Mouse (Mus musculus): Measurements from ENCODE around the gene Dmrt3.

The Dmrt3 gene

DNA sequence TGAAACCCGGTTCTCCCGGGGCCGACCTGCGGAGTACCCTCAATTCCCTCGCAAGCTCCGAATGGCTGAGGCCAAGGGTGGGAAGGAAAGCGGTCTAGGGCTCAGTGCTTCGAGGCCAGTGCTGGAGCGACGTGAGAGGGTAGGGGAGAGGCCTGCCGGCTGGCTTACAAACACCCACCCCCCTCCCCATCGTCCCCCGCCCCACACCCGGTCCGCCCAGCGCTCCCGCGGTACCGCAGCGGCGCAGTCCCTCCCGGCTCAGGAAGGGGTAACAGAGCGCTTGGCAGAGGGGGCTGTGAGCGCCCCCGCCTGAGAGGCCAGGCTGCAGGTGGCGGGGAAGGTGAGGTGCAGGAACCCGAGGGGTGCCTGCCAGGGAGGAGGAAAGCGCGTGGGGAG lies at the start of gene Dmrt3:
TSS of gene Dmrt3 (plus strand) at position 287 of the 396 bp plus-strand sequence.
- DNase-seq (ENCODE audit: extremely low read depth, insufficient read length, low spot score): no peak

- DNase-seq (ENCODE audit: extremely low read depth, insufficient read length, low spot score): no peak
These were observed 45.7 kb upstream of the Dmrt3 start for GRCm38 (mm10) chr19:25564430-25564829.

DNA sequence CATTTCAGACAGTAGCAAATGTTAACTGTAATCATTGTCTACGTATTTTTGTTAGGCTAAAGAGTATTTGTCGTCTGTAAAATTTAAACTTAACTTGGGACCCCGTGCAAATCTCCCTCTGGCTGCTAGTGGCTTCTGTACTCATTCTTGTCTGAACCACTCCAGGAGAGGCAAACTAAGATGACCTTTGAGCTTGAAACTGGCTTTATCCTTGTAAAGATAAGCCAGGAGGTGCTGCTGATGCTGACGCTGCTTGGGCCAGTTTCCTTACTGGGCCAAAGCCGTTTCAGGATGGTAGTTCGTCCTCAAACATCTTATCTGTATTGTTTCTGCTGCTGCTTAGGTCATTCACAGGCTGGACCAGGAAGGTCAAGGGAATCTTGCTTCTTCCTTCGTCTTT lies 40.3 kb upstream of the Dmrt3 start:
- no peak for DNase-seq (ENCODE audit: extremely low read depth, insufficient read length, low spot score)

DNA sequence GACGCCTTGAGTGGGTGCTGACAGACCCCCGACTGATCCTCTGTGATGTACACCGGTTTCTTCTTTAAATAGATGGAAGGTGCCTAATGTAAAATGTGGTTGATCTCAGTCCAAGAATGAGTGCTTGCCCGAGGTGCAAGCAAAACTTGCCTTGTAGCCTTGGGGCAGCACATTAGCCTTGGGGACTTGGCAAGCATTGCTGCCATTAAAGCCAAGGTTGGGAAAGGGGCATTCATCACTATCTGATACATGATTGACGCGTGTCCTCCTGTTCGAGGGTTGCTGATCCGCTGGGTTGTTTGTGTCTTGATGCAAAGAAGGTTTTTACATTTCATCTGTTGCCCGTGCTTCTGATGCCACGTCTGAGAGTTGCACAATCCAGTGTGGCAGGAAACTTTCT lies 35.7 kb upstream of the Dmrt3 start:
- DNase-seq (ENCODE audit: extremely low read depth, insufficient read length, low spot score): no peak

DNA sequence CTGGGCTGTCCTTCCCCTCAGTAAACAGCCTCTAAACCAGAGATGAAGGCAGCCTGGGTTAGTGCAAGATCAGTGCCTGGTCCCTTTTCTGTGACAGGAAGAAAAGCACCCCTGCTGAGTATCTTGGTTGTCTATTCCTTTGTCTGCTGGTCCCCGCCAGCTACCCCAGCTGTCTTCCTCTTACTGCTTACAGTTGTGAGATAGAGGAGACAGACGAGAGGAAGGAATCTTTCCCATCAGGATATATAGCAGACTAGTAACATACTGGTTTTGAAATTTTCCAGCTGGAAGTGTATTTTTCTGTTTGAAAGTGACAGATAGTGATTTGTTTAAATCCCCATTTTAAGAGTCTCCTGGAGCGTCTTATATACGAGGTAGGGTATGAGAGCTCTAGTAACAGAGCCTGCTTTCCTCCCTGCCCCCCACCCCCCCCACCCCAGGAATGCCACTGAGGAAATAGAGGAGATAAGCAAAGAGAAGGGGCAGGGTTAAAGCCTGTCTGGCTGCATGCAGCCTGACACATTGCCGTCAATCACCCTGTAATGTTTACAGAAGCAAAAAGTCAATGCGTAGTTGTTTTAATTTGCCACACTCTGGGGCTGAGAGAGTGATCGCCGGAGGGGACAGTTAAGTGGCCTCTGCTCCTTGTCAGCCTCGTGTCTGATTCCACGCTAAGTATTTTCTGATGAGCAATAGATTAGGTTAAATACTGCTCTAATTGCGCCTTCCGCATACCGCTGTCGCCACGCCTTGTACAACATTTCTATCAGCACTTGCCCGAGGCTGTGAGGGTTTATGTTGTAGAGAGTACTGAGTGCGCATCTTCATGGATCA lies 34.9 kb upstream of the Dmrt3 start:
- DNase-seq (ENCODE audit: extremely low read depth, insufficient read length, low spot score): no peak

DNA sequence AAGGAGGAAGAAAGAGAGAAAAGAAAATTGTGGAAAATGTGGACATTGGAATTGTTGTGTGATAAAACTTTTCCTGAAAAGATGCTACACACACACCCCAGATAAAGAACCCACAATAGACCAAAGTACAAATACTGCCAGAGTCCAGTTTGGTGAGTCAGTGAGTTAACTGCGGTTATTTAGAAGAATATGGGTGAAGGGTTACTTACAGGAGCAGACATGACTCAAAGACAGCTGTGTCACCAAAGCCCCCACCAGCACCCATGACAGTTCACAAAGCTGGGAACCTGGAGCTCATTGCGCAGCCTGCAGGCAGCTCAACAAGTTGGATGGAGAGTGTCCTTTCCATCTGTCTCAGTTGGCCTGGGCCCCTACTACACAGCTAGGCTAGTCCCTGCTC lies 31.7 kb upstream of the Dmrt3 start:
- no peak for DNase-seq (ENCODE audit: extremely low read depth, insufficient read length, low spot score)

DNA sequence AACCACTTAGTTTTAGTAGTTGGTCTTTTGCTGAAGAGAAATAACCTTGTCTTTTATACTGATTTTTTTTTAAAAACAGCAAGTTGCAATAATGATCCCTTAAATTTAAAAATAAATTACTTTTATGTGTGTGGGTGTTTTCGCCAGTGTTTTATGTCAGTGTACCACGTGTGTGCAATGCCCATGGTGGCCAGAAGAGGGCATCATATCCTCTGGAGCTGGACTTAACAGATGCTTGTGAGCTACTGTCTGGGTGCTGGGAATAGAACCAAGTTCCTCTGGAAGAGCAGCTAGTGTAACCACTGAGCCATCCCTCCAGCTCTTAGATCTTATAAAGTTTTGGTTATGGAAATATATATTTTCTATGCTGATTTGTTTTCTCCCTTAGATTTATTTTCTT lies 30.7 kb upstream of the Dmrt3 start:
- DNase-seq (ENCODE audit: extremely low read depth, insufficient read length, low spot score): no peak

DNA sequence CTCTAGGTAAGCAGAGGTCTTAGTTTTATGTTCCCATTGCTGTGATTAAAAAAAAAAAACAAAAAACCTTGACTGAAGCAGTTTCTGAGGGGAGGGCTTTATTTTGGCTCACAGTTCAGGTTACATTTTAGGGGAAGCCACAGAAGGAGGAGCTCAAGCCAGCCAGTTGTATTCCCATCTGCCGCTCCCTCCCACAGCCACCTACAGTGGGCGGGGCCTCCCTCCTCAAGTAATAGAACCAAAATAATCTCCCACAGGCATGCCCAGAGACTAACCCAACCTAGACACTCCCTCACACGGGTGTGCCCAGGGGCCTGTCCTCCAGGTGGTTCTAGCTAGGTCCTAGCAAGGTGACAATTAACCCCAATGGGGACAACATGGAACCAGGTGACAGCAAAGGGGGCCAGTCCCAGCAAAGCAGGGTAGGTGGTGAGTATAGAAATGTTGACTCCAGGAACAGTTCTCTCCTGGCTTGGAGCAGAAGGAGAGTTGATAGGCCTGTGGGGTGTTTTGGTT lies 12.3 kb upstream of the Dmrt3 start:
- no peak for DNase-seq (ENCODE audit: extremely low read depth, insufficient read length, low spot score)

- DNase-seq (ENCODE audit: extremely low read depth, insufficient read length, low spot score): no peak
These were observed 11.5 kb upstream of the Dmrt3 start for GRCm38 (mm10) chr19:25598626-25599025.

DNA sequence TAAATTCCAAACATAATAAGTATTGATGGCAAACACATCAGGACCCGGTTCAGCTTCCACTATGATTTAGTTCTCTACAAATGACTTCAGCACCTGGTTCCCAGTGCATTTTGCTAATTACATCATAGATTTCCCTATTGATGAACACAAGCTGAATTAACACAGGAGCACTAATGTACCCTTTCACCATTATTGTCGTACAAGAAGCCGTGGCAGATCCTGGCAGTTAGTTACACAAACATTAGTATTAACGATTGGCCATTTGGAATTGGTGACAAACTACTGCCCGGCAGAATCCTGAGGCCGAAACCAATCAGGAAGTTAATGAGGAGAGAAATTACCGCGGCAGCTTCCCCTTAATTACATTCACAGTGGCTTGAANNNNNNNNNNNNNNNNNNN lies 8.1 kb upstream of the Dmrt3 start:
- no peak for DNase-seq (ENCODE audit: extremely low read depth, insufficient read length, low spot score)

GRCm38 (mm10) chr19:25607461-25608205 lies 2.5 kb upstream of the Dmrt3 start:
- no peak for DNase-seq (ENCODE audit: extremely low read depth, insufficient read length, low spot score)

- DNase-seq (ENCODE audit: extremely low read depth, insufficient read length, low spot score): no peak
These were observed 1.9 kb upstream of the Dmrt3 start for GRCm38 (mm10) chr19:25608206-25608580.

DNA sequence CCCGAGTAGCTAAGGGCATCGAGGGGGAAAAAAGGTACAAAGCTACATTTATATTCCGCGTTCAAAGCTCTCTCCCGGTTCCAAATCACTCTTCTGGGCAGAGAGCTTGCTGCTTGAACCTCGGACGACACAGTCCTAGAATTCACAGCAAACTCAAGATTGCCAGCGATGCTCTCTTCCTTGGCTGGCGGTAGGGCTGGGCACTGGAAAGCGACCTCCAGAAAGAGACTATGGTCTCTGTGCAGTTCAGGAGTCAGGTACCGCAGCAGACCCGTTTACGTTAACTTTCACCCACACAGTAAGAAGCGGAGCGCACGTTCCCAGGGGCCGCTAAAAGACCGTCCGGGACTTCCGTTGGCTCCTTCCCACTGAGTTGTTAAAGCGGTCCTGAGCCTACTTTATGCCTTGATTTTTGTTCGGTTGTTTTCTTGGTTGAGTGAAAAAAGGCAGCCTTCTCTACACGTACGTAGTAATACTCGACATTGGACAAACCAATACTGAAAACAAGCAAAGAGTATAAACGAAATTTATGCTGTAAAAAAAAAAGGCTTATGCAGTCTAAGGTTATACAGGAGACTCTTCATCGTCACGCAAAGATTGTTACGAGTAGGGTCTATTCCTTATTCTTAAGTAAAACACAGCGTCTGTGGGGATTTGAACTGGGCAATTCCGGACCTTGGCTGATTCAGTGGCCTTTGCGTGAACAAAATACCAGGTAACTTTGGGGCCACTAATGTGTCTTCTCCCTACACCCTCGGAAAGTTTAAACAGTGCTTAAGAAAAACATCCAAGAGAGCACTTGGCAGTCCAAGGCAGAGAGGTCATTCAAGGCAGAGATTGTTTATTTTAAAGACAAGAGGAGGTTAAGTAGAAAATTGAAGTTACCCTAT lies 895 bp upstream of the Dmrt3 start:
- no peak for DNase-seq (ENCODE audit: extremely low read depth, insufficient read length, low spot score)

GRCm38 (mm10) chr19:25610411-25611111 lies 460 bp downstream of the Dmrt3 start:
- DNase-seq (ENCODE audit: extremely low read depth, insufficient read length, low spot score): no peak

DNA sequence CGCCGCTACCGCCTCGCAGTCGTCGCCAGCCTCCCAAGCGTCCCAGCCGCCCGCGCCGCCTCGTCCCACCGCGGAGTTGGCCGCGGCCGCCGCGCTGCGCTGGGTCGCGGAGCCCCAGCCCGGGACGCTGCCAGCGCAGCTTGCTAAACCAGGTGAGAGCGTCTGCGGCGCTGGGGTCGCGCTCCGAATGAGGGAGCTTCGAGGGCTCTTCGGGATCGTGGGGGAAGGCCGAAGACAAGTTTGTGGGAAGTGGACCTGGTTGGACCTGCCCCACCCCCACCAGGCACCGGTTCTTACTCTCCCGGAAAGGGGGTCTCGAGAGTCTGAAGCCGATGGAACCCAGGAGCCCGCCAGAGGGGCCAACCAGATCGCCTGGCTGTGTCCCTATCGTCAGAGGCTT lies 1.0 kb downstream of the Dmrt3 start:
- no peak for DNase-seq (ENCODE audit: extremely low read depth, insufficient read length, low spot score)

- DNase-seq (ENCODE audit: extremely low read depth, insufficient read length, low spot score): no peak
These were observed 2.0 kb downstream of the Dmrt3 start for GRCm38 (mm10) chr19:25611876-25612805.

GRCm38 (mm10) chr19:25612806-25613295 lies 2.8 kb downstream of the Dmrt3 start:
- no peak for DNase-seq (ENCODE audit: extremely low read depth, insufficient read length, low spot score)

GRCm38 (mm10) chr19:25613476-25614300 lies 3.6 kb downstream of the Dmrt3 start:
- no peak for DNase-seq (ENCODE audit: extremely low read depth, insufficient read length, low spot score)

Data from 3134 (cell line).